Mouse (Mus musculus): ENCODE data around the gene Lcp2. TPM values are rescaled to one million over a fixed set of nuclear protein-coding genes. Genes with fewer than 3 reads are reported as not detected.

Gene Lcp2
- total RNA-seq, 2 experiments from 2014 or later = 1.5 to 2.6 TPM

GRCm38 (mm10) chr11:34048375-34049124 is 1.8 kb downstream of the Lcp2 start:
- DNase-seq = no peak

DNA sequence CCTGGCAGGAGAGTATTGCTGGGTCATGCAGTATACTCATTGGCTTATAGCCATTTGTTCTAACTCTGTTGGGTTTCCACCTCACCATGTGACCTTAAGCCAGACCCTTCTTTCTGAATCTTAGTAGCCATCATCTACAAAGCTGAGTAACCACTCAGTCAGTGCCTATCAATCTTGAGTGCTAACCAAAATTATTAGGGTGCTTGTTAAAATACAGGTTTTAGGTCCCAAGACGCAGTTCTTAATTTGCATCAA is 2.3 kb downstream of the Lcp2 start:
- no peak for DNase-seq

DNA sequence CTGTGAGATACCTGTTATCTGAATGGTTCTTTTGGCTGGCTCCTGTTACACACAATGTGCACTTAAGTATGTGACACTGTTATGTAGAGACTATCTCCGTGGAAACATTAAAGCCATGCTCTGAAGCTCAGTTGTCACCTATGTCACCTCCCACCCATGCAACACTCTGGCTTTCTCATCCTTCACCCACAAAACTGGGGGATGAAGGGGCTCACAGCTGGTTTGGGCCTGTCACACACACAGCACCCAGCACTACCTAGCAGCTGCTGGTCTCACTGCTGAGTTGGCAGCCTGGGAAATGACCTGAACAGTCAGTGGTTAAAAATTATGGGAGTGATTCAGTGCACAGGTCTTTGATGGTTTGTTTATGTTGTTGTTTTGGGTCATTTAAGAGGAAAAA is 3.3 kb downstream of the Lcp2 start:
- no peak for DNase-seq

- DNase-seq = no peak
Observed at GRCm38 (mm10) chr11:34050643-34051042, 3.9 kb downstream of the Lcp2 start.

DNA sequence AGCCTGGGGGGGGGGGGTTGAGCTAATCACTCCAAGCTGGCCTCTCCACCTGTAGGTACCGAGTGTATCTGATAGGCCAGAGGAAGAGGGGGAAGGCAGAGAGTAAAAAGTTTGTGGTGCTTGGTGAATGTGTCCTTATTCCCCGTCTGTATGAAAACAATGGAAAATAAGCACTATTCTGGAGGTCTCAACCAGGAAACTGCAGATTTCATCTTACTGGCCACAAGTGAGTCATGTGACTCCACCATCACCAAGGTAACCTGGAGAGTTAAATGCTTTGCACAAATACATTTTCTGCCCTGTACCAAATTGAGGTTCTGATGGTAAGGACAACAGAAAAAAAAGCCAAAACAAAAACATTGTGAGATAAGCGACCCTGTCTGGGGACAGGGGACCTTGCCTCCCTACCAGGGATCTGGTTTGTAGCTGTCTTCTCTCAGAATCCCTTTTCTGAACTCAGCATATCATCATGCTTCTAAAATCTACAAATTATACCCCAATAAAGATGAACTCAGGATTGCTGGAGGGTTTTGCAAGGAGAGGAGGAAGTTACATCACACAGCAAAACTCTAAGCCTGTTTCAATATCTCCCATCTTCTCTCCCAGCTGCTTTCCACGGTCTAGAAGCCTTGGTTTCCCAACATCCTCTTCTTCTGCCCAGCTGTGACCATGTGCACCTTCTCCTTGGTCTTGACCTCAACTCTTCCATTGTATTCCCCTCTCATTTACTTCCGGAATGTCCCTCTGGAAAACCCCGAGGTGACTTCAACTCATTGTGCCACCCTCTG is 6.5 kb downstream of the Lcp2 start:
- DNase-seq = no peak

GRCm38 (mm10) chr11:34054031-34054727 is 7.5 kb downstream of the Lcp2 start:
- no peak for DNase-seq

DNA sequence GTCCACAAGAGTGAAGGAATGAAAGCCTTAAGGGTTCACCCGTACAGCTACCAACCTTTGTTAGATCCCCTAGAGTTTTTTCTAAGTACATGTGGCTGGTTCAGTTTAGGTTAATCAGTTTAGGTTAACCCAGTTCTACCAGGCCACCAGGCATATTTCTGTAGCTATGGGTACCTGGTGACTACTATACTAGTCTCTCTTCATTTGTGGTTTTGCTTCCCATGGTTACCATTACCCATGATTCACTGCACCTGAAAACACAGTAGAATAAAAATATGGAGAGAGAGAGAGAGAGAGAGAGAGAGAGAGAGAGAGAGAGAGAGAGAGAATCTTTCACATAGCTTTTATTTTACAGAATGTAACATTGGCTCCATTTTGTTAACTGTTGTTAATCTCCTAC is 10.0 kb downstream of the Lcp2 start:
- no peak for DNase-seq

GRCm38 (mm10) chr11:34058332-34058731 is 11.6 kb downstream of the Lcp2 start:
- no peak for DNase-seq

- no peak for DNase-seq
Observed at GRCm38 (mm10) chr11:34058960-34059359, 12.2 kb downstream of the Lcp2 start.

DNA sequence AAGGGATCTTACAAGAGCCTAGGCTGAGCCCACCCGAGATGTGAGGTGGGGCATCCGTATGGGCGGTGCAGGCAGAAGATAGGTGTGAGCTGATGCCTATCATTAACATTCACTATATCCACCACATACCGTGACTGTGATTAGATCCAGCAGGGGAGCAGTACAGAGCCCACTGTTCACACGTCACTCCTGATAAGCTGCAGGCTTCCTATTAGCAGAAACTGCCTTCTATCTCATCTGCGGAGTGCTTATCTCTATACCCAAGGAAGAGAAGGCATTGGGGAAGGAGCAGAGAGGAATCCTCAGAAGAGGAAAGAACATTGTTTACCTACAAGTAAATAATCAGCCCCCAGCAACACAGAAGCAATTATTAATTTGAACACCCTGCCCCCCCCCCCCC is 15.0 kb downstream of the Lcp2 start:
- no peak for DNase-seq

GRCm38 (mm10) chr11:34063257-34063656 is 16.5 kb downstream of the Lcp2 start:
- DNase-seq = no peak

DNA sequence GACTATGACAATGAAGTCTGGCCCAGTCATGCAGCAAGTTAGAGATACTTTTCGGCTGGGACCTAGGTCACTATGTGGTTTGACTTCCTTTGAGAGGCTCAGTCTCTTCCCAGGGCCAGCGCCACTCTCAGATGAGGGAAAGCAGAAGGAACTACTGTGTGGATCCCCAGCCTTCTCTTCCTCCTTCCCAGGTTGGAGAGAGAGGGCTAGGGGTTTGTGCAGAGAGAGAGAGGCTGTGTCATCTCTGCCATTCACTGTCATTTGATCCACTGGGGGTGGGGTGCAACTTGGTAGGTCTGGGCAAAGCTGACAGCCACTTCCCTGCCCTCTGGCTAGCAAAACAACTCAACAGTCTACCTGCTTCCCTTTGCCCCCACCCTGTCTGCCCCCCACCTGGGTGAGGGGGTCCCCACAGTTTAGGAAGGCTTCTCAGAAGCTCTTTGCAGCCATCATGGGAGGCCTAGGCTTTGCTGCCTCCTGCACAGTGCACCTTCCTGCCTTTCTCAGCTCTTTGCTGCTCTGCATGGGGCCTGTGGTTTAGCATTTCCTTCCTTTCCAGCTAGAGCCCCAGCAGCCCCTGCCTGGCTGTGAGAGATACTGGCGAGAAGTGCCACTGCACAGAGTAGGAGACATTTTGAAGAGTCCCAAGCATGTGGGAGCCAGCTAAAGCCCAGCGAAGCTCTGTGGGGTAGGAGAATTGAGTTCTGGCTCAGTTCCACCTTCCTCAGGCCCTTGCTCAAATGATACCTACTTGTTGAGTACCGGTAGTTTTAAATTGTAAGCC is 17.2 kb downstream of the Lcp2 start:
- DNase-seq = no peak

GRCm38 (mm10) chr11:34070596-34070995 is 23.9 kb downstream of the Lcp2 start:
- DNase-seq = peak; percentile 32

GRCm38 (mm10) chr11:34072309-34072708 is 25.6 kb downstream of the Lcp2 start:
- DNase-seq = no peak

DNA sequence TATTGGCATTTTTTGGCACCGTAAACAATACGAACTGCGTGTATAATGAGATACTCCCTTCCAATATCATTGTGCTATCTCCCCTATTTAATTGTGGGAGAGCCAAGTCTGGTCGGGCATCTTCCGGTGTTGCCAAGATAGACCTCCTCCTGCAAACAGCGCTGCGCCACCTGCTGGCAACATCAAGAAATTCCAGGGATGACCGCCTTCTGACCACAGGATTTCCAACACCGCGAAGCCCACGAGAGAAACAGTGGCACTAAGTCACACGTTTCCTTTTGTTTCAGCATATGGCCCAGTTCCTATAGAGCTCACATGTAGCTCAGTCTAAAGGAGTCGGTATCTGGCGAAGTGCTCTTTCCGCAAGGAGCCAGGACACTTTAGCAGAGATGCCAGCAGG is 27.1 kb downstream of the Lcp2 start:
- DNase-seq = peak; percentile 69

- no peak for DNase-seq
Observed at GRCm38 (mm10) chr11:34077870-34078269, 31.1 kb downstream of the Lcp2 start.

DNA sequence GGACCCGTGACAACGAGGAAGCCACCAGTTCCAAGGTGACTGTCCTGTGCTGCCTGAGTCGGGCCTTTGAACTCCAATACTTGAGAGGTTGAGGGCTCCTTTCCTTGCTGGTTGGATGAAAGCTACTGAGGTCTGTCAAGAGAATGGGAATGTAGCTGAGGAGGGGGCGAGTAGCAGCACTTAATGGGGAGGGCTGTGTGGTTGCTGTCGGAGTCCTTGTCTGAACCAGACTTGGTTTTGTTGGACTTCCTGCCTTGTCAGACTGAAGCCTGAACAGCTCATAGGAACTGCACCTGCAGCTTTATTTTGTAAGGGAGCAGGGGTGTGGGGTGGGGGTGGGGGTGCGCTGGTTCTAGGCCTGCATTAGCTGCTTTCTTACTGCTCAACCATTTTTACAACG is 31.9 kb downstream of the Lcp2 start:
- no peak for DNase-seq

DNA sequence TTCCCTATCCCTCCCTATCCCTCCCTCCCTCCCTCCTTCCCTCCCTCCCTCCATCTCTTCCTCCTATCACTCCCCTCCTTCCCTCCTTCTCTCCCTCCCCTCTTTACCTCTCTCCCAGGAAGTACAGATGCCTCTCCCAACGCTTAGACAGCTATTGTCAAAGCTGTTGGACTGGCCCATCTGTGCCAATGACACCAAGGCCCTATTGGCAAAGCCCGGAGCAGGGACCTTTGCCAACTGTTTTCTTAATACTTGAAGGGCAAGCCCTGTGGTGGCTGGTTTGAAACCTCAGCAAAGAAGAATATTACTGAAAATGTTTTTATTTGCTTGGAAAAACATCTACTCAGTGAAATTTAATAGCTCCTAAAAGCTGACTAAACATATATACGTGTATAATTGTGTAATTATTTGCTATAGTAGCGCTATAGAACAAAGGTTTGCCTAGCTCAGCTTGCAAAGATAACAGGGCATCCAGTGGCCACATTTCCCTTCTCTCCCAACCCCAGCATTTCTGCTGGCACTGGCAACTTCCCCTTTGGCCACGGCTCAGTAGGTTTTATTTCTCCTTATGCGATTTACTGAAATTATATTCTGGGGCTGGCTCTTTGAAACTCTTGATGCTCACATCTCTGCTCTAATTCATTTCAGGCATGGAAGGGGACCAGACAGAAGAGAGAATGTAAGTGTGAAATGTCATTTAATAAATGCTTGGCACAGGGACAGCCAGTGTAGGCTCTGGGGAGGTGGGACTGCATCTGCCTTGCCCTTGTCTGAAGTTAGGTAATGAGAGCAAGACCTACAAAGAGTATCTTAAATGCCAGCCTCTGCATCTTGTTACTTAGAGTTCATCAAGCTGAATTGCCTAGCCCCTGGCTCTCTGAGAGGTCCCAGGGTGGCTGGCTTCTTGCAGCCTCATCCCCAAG is 33.1 kb downstream of the Lcp2 start:
- DNase-seq = no peak

GRCm38 (mm10) chr11:34083795-34084194 is 37.1 kb downstream of the Lcp2 start:
- DNase-seq = no peak

GRCm38 (mm10) chr11:34084639-34085038 is 37.9 kb downstream of the Lcp2 start:
- DNase-seq = no peak

DNA sequence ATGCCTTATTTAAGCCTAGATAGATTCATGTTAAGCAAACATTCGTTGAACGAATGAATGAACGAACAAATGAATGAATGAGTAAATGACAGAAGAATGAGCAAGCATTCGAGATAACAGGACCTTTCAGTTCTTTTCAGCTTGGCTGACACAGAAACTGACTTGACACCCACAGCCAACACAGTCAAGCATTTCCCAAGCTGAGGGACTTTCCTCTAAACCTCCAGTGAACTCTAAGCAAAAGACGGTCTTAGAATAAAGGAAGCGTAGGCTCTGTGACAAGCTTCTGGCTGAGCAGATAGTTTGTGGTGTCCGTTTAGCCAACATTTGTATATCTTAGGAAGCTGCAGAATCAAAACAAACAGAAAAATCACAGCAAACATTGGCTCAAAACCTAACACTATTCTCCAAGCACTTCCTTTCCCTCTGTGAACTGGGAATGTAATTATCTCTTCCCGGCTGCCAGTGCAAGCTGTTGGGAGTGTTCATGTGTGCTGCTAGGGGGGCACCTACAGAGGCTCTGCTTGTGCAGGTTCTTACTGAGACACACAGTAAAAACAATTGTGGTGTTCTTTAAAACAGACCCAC is 39.5 kb downstream of the Lcp2 start:
- DNase-seq = no peak

Data from gastrocnemius, postnatal 10 days (tissue).